Mouse (Mus musculus): Measurements from ENCODE around the gene Cisd1.

DNA sequence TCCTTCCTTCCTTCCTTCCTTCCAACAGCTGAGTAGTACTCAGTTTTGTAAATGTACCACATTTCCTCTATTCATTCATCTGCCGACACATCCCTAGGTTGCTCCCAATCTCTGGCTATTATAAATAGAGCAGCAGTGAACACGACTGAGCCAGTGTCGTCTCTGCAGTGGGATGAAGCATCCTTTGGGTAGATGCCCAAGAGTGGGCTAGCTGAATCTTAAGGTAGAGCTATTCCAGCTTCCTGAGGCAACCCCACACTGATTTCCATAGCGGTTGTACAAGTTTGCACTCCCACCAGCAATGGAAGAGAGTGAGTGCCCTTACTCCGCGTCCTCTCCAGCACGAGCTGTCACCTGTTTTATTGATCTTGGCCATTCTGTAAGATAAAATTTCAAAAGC is 35.7 kb upstream of the Cisd1 start:
- TF ChIP-seq CTCF (conservative IDR thresholded peaks at IDR 0.05; ENCODE audit: low read length) = no peak
- no peak for TF ChIP-seq NANOG (IDR thresholded peaks at IDR 0.05; ENCODE audit: borderline replicate concordance, low read length)
- TF ChIP-seq POU5F1 (IDR thresholded peaks at IDR 0.05; ENCODE audit: borderline replicate concordance, low read length) = no peak

All from E14TG2a.4 (cell line).